ENCODE assay signal across 1 mouse cellular context in genomic region chr3:89385451-89385850, GRCm38 (mm10).
TF ChIP-seq lines count a peak whose summit lies in the region.

No protein-coding gene starts in this region.

TF ChIP-seq in ES-E14, 5 proteins besides CTCF, POLR2A, EP300 and RAD21:
- TF ChIP-seq HCFC1 (IDR thresholded peaks at IDR 0.05; ENCODE audit: borderline replicate concordance, insufficient read depth, low read length) (no peak), CHD2 (IDR thresholded peaks at IDR 0.05; ENCODE audit: low read depth, low read length) (no peak), ZC3H11A (IDR thresholded peaks at IDR 0.05; ENCODE audit: borderline replicate concordance, low read depth, low read length) (no peak), ZNF384 (IDR thresholded peaks at IDR 0.05; ENCODE audit: low read depth, low read length) (no peak), MAFK (IDR thresholded peaks at IDR 0.05; ENCODE audit: insufficient read depth, low read depth, low read length) (no peak)
